Mouse (Mus musculus) bone marrow macrophage, adult 2 months (primary cell): ENCODE results near the gene Olfr1295.

Experiments used
- CTCF ChIP-seq: IDR thresholded peaks from 2 replicates; pipeline ENCODE4 v1.5.1; 2012; ENCODE audit warnings: low read depth, mild to moderate bottlenecking, low read length, moderate library complexity
- POLR2A ChIP-seq: IDR thresholded peaks from 2 replicates; pipeline ENCODE4 v1.6.1; 2012; ENCODE audit warnings: mild to moderate bottlenecking, low read depth, low read length, borderline replicate concordance

DNA sequence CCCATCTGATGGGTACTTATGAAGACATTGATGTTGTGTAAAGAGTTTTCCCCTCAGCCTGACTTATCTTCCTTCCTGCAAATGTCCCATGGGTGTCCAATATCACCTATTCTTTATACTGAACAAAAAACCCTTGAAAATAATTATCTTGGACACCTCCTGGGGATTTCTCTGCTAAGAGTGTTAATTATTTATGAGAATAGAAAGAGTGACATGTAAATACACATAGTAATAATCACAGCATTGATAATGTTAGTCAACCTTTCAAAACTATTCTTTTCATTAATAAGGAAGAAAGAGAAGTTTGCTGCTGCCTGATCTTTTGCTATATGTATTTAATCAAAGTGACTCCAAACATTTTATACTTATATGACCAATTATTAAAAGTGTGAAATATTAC lies at the start of gene Olfr1295:
- no peak for TF ChIP-seq CTCF
- no peak for TF ChIP-seq POLR2A
